Mouse (Mus musculus): Measurements from ENCODE around the gene Uaca. TPM values are rescaled to one million over a fixed set of nuclear protein-coding genes. Genes with fewer than 3 reads are reported as not detected.

Gene Uaca
- total RNA-seq, 1 experiment from 2014 or later: not detected

- no peak for ATAC-seq (replicated peaks; ENCODE audit: insufficient number of reproducible peaks, low FRiP score, low TSS enrichment, poor library complexity, severe bottlenecking)
Observed at GRCm38 (mm10) chr9:60919936-60920672, 125.8 kb downstream of the Uaca start.

DNA sequence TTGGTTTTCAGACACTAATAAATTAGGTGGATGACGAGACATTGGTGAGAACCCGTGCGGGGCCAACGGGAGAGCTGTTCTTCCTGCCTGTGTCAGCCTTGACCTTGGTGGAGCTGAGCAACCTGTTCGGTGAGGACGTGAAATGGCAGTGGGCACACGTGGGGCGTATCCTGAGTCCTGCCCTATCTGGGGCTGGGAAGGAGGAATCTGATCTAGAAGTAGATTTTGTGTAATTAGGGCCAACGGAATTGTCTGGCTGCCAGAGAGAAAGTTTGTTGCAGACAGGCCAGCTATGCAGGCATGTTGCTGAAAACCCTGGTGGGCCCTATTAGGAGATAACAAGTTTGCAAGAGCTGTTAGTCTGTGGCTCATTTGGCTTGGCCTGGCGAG lies 126.3 kb downstream of the Uaca start:
- no peak for ATAC-seq (replicated peaks; ENCODE audit: insufficient number of reproducible peaks, low FRiP score, low TSS enrichment, poor library complexity, severe bottlenecking)

DNA sequence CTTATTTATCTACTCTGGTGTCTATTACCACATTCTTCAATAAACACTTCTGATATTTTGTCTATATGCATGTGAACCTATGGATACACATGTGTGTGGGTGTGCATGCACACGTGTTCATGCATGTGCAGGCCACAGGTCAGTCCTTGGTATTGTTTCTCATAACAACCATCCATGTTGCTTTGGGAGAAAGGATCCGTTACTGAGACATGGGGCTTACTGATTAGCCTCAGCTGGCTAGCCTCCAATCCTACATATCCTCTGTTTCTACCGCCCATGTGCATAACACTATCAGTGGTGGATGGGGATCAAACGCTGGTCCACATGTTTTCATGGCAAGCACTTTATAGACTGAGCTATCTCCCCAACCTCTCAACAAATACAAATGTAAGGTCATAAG lies 126.9 kb downstream of the Uaca start:
- ATAC-seq (replicated peaks; ENCODE audit: insufficient number of reproducible peaks, low FRiP score, low TSS enrichment, poor library complexity, severe bottlenecking): no peak

DNA sequence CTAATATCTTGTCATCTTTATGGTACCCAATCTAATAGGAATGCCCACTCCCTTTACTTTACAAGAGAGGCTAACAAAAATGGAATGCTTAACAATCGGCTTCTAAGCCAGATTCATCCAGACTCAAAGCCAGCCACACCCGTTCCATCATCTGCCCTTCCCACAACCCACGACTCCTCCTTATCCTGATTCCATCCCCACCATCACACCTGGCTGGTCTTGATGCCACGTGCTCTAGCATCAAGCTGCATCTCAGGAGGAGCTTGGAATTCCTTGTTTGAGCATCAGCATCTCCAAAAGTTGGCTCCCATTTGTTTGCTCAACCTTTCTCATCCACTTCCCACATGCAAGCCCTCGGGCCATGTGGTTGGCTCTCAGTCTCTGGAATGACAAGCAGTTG lies 127.5 kb downstream of the Uaca start:
- no peak for ATAC-seq (replicated peaks; ENCODE audit: insufficient number of reproducible peaks, low FRiP score, low TSS enrichment, poor library complexity, severe bottlenecking)

DNA sequence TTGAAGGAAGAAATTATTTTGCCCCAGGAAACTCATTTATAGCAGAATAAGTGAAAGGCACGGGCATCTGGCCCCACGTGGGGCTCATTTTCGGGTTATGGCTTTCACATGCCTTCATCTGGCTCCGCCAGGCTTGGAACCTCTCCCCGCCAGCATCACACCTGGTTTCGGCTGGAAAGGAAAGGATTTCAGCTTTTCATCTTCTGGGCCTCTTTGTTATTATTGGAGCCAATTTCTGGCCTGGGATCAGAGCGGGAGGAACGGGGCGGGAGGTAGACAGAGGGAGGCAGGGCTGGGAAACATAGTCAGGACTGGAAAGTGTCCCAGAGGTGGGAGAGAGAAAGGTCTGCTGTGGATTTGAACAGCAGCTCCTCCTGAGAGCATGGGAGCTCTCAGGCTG lies 132.0 kb downstream of the Uaca start:
- ATAC-seq (replicated peaks; ENCODE audit: insufficient number of reproducible peaks, low FRiP score, low TSS enrichment, poor library complexity, severe bottlenecking): no peak

- no peak for ATAC-seq (replicated peaks; ENCODE audit: insufficient number of reproducible peaks, low FRiP score, low TSS enrichment, poor library complexity, severe bottlenecking)
Observed at GRCm38 (mm10) chr9:60929290-60929983, 135.1 kb downstream of the Uaca start.

Other genes with a start within 250 kb of the Uaca start
- 0.85 to 2.6 TPM (median 0.86 TPM) in 3 replicates for gene Lrrc49, start 106.4 kb upstream of the Uaca start, total RNA-seq (2017)
- not detected in 3 replicates for gene Larp6, start 81.6 kb upstream of the Uaca start, total RNA-seq (2017)